Mouse (Mus musculus) CH12.LX (cell line): ENCODE results near the gene Rab4a.

Experiments used
- CTCF ChIP-seq, 2 experiments: IDR thresholded peaks in 1 of 2; conservative IDR thresholded peaks in 1 of 2; 2 replicates each; pipeline ENCODE4 v1.5.1; 2011 to 2012; ENCODE audit warnings: low read depth in 2 of 2, low read length in 2 of 2, improper control_type of control experiment in 1 of 2, inconsistent platforms in 1 of 2, mild to moderate bottlenecking in 1 of 2, moderate library complexity in 1 of 2
- EP300 ChIP-seq: IDR thresholded peaks from 2 replicates; pipeline ENCODE4 v1.6.1; 2011; ENCODE audit warnings: low read length, improper control_type of control experiment
- ETS1 ChIP-seq: conservative IDR thresholded peaks from 2 replicates; pipeline ENCODE4 v1.6.1; 2012; ENCODE audit warnings: low read depth, mild to moderate bottlenecking, inconsistent platforms, low read length, improper control_type of control experiment, moderate library complexity
- JUN ChIP-seq: IDR thresholded peaks from 2 replicates; pipeline ENCODE4 v1.6.1; 2011; ENCODE audit warnings: low read depth, mild to moderate bottlenecking, low read length, improper control_type of control experiment, moderate library complexity; ENCODE audit not compliant: insufficient read depth
- JUND ChIP-seq: conservative IDR thresholded peaks from 2 replicates; pipeline ENCODE4 v1.6.1; 2011; ENCODE audit warnings: low read depth, low read length, improper control_type of control experiment
- MAFK ChIP-seq: IDR thresholded peaks from 2 replicates; pipeline ENCODE4 v1.6.1; 2011; ENCODE audit warnings: low read length, improper control_type of control experiment; ENCODE audit not compliant: insufficient replicate concordance
- MAX ChIP-seq: IDR thresholded peaks from 2 replicates; pipeline ENCODE4 v1.6.1; 2011; ENCODE audit warnings: low read length, improper control_type of control experiment
- ZC3H11A ChIP-seq: IDR thresholded peaks from 2 replicates; pipeline ENCODE4 v1.6.1; 2012; ENCODE audit warnings: low read depth, mild to moderate bottlenecking, inconsistent platforms, low read length, improper control_type of control experiment

DNA sequence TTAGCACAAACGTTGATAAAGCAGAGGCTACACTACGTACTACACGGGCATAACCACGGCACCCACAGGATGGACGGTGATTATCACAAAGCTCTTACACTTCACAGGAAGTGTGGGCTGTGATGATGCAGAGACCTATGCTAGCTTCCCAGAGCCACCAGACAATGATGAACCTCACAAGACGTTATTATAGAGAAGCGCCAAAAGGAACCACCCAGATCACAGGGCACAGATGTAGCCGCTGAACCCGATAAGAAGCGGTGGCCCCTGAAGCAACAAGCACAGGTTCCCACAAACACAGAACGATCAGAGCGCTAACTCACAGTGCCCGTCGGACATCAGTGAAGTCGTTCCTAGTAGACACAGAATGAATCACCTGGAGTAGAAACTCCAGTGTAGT lies 7.9 kb upstream of the Rab4a start:
- TF ChIP-seq ETS1: no peak
- no peak for TF ChIP-seq JUN
- TF ChIP-seq MAFK: no peak
- TF ChIP-seq CTCF (conservative IDR thresholded peaks at IDR 0.05 in 1 of 2, IDR thresholded peaks at IDR 0.05 in 1 of 2; ENCODE audit: low read depth in 2 of 2, low read length in 2 of 2): no peak
- no peak for TF ChIP-seq JUND
- no peak for TF ChIP-seq MAX
- TF ChIP-seq EP300: no peak
- no peak for TF ChIP-seq ZC3H11A
